Mouse (Mus musculus) liver, adult 2 months (tissue): ENCODE data around the gene Anapc10.

Experiments used
- CTCF ChIP-seq: fragments of 200-500 bp; IDR thresholded peaks from 2 replicates; pipeline ENCODE4 v1.5.1; 2011; ENCODE audit warnings: low read depth, low read length, control low read depth
- POLR2A ChIP-seq: fragments of 200-500 bp; IDR thresholded peaks from 2 replicates; pipeline ENCODE4 v1.6.1; 2011; ENCODE audit warnings: low read length, control low read depth; ENCODE audit not compliant: insufficient read depth; ENCODE audit errors: extremely low read depth

DNA sequence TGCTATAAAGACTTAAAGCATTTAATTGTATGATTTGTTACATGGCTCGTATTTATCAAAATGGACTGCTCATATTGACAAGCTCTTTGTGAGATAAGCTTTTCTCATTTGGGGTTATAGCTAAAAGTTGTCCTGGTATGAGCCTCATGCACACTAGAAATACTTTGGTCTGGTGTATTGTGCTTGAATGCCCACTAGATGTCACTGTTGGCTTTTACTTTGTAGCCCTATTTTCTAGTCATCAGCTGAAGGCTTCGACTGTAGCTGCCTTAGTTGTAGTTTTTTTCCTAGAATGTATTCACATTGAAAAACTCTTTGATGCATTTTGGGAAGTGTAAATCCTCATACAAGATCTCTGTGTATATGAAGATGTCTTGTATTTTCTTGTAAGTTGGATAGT is 22.7 kb downstream of the Anapc10 start:
- TF ChIP-seq CTCF, result peak; percentile 56
- TF ChIP-seq POLR2A, result no peak
